Mouse (Mus musculus) inflammation-experienced regulatory T-cells, adult 6 months (primary cell): ENCODE data around the gene Rnpep. TPM values are rescaled to one million over a fixed set of nuclear protein-coding genes. Genes with fewer than 3 reads are reported as not detected.

Experiments
- ATAC-seq: one replicate; pipeline ENCODE4 v1.8.0; 2017
- polyA plus RNA-seq, 3 experiments: library from polyadenylated mRNA; unstranded; fragments of 100-300 nt; shearing (Covaris generic); gene quantifications; one replicate each; pipeline ENCODE4 v1.2.1; 2017

The Rnpep gene
- 10 to 100 TPM; 38.8 to 58.9 (median 50.7) TPM for polyA plus RNA-seq

GRCm38 (mm10) chr1:135283826-135284291, at the start of gene Rnpep:
TSS of gene Rnpep (minus strand) at chr1:135284084.
- ATAC-seq = peak; percentile 81

GRCm38 (mm10) chr1:135330578-135330977, 46.7 kb upstream of the Rnpep start:
- no peak for ATAC-seq

- ATAC-seq = no peak
Observed at GRCm38 (mm10) chr1:135328368-135328767, 44.5 kb upstream of the Rnpep start.

DNA sequence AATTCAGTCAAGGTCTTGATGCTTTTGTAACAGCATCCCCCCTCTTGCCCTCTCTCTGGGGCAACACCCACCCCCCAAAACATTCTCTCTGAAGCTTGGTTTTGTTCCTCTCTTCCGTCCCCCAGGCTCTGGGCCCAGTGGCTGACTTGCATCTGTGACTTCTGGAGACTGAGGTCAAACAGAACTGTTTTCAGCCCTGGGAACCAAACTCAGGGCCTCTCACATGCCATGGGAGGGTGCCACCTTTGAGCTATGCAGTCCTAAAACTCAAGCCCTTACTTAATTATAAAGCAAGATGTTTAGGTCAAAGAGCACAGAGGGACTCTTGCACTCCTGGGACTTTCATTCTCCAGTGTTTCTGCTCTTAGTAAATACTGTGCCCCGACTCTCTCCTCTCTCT, 42.0 kb upstream of the Rnpep start:
- no peak for ATAC-seq

DNA sequence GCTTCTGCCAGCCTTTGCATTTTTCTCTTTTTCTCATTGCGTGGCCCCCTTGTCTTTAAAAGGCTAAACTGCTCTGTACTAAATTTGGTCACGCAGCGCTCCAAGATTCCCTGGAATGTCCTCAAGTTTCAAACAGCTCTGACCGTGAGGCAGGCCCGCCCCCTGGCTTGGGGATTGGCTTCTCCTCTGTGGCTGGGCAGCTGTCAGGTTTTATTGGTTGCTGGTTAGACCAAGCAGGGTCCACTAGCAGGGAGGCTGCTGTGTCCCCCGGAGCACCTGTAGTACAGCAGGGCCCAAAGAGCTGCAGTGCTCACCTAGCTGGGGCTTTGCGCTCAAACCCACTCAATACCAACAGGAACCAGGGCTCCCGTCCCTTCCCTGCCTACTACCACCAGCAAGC, 40.7 kb upstream of the Rnpep start, which contains the start of gene Lmod1:
Lmod1 (plus strand) TSS at position 237 of the 400 bp plus-strand sequence.
- ATAC-seq = no peak

- no peak for ATAC-seq
Observed at GRCm38 (mm10) chr1:135323367-135323901, 39.5 kb upstream of the Rnpep start.

DNA sequence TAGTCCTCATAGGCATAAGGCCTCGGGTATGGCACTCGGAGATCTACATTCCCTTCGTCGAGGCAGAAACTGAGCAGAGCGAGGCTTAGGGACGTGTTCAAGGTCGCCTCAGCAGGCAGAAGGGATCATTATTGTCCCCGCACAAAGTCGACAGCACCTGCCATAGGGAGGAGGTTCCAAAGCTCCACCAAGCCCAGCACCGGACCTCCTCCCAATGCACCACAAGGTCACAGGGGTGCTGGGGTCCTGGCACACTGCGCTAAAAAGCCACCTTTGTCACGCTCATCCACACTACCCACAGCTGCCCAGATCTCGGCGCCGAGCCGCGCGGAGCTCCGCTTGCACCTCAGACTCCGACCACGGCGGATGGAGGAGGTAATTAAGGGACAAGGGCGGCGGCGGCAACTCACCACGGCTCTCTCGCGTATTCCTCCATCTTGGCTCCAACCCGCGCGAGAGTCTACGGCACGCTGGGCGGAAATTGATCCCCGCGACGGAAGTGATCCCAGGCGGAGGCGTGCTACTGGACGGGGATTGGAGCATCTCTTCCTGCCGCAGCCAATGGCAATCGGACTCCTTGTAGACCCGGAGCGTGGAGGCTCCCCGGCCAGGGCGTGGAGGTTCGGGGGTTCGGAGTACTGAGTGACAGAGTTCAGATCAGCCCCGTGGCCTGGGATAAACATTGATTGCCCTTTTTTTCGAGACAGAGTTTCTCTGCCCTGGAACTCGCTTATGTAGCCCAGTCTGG, 29.6 kb upstream of the Rnpep start, which contains the start of gene Timm17a:
Timm17a (minus strand) TSS at position 495 of the 748 bp plus-strand sequence.
- peak; percentile 100 for ATAC-seq

- no peak for ATAC-seq
Observed at GRCm38 (mm10) chr1:135312201-135312600, 28.3 kb upstream of the Rnpep start.

GRCm38 (mm10) chr1:135311356-135311755, 27.5 kb upstream of the Rnpep start:
- no peak for ATAC-seq

GRCm38 (mm10) chr1:135290908-135291307, 7.0 kb upstream of the Rnpep start:
- no peak for ATAC-seq

DNA sequence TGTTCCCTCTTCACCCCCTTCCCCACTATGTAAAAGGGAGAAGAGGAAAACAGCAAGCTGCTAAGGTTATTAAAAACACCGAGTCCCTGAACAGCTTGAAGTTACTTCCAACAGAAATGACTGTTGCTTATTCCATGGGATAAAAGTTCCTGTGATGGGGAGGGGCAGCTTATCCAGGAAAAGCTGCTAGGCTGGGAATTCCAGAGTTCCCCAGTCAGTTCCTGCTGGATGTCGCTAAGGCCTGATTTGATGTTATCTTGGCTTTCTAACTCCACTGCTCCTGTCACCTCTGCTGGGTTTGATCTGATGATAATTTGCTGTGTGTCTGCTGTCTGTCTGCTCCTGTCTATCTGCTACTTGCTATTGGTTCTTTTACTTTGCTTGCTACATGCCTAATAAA, 2.4 kb upstream of the Rnpep start:
- ATAC-seq = no peak

DNA sequence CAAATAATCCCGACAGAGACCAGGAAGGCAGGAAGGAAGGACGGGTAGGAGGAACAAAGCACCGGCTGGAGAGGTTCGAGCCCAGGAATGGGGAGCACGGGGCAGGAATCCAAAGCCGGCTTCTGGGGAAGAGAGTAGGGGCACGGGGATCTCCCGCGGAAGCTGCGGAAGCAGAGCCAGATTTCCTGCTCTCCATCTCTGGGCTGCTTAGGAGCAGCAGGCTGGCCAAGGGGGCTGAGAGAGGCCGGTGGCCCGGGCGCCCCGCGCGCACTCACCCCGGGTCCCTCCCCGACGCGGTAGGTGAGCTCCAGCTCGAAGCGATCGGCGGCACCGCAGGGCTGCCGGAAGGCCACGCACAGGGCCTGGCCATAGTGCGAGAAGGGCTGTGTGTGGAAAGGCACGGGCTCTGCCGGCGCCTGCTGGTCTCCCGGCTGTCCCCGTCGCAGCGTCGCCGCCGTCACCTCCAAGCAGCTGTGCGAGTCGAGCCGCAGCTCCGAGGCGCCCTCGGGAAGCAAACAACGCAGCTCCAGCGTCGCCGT, 528 bp downstream of the Rnpep start:
- ATAC-seq = peak; percentile 38

- no peak for ATAC-seq
Observed at GRCm38 (mm10) chr1:135282536-135283286, 1.2 kb downstream of the Rnpep start.

DNA sequence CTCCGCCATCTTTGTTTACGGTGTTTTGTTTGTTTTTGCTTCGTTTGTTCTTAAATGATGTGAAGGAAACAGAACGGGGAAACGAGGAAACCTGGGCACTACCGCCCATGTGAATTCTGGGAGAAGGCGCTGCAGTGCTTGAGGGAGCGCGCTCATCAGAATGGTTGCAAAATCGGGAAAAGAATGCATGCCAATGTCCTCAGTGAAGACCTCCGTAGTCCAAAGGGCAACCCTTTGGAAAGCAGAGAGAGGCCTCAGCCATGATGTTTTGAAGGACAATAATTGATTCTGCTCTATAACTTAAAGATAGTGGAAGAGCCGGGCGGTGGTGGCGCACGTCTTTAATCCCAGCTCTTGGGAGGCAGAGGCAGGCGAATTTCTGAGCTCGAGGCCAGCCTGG, 2.0 kb downstream of the Rnpep start:
- ATAC-seq = no peak

DNA sequence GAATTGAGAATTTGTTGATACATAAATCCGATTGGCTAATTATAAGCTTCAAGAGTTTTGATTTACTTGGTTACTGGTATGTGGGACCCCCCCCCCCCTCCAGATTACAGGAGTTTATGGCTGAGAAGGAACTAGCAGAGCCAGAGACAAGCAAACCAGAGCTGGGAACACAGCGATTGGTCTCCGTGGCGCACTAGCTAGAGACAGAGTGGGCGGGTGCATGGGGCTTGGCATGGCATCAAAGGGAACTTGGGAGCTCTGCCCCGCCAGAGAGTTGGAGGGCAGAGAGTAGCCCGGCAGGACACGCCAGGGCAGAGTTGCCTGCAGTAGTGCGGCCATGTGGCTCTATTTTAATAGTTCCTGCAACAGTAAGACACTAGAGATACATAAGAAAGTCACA, 3.2 kb downstream of the Rnpep start:
- no peak for ATAC-seq

- ATAC-seq = no peak
Observed at GRCm38 (mm10) chr1:135271371-135271770, 12.5 kb downstream of the Rnpep start.

DNA sequence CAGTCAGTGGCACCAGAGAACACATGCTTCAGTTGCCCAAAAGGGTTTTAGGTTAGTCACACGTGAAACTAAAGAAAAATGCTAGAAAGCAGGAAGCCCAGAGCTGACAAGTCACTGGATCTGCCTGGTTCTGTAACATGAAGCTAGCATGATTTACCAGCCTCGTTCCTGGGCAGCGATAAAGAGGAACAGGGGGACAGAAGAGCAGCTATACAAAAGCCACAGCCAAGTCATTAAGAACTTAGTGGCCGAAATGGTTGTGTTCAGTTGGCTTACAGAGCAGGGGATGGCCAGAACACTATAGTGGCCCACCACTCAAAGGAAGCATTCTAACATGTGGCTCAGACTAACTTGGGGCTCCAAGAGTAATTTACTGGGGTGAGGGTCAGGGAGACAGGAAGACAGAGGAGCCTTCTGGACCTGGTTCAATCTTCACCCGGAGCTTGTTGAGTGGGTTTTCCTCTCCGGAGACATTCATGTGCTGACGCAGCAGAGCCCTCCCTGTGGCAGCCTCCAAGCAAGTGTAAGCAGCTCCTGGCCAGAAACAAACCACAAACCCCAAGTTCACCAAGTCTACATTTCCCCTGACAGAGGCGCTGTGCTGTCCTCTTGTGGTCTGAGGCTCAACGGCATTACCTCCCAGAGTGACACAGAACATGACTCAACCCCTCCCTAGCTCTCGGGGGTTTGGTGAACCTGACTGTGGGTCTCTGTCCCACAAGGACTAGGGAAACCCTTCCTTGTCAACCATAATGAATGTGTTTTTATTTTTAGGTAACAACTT, 16.0 kb downstream of the Rnpep start:
- ATAC-seq = no peak

DNA sequence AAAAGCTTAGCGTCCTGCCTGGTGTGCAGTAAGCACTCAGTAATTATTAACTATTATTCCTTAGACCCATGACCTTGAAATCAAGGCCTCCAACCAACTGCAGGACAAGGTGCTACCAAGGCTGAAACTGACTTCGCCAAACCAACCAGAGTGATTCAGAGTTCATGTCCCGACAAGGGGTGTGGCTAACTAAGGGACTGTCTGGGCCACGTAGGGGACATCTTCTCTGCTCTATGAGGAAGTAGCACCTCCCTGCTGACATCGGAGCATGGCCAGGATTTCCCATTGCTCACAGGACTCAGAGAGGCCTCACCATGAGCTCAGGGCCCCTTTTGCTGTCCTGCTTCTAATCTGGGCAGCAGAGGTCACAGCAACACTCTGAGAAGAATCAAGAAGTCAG, 18.1 kb downstream of the Rnpep start:
- no peak for ATAC-seq

GRCm38 (mm10) chr1:135263316-135263715, 20.6 kb downstream of the Rnpep start:
- no peak for ATAC-seq

DNA sequence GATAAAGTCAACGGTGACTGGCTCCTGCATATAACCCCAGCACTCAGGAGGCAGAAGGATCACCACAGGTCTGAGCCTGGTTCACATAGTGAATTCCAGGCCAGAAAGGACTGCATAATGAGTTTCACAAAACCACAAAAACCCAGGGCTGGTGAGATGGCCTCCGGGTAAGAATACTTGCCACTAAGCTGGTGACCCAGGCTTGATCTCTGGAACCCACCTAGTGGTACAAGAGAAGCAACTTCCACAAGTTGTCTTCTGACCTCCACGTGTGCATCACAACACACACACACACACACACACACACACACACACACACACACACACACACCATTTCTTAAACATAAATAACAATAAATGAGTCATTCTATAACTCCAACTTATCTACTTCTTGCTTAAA, 21.6 kb downstream of the Rnpep start:
- ATAC-seq = no peak

GRCm38 (mm10) chr1:135260931-135261330, 23.0 kb downstream of the Rnpep start:
- ATAC-seq = no peak

- peak; percentile 90 for ATAC-seq
Observed at GRCm38 (mm10) chr1:135259128-135259436, 24.8 kb downstream of the Rnpep start.
